9 mouse cellular contexts compared by ENCODE assay signal in genomic region chr11:120256981-120257820, GRCm38 (mm10). TPM values are rescaled to one million over a fixed set of nuclear protein-coding genes. Genes with fewer than 3 reads are reported as not detected.
A peak's percentile ranks its signal among the peaks of the same experiment; 100 is the strongest.
DNase-seq lines count a peak whose midpoint lies in the region; ATAC-seq and TF ChIP-seq lines count a peak whose summit lies in the region.
"Had no signal": no experiment of that assay in that cellular context is flagged by ENCODE, and none has a peak within 500 bp of the region (broad histone marks: within the 10 kb centered on the region; RNA-seq: fewer than 3 reads in every experiment).

No protein-coding gene starts in this region.

- H3K9ac ChIP-seq in lung, embryonic 14.5 days: no peak overlapping the region
- peak overlapping the region; percentile 1; the same call in 1 of the 2 replicates for H3K9ac ChIP-seq in hindbrain, embryonic 11.5 days (ENCODE audit: low read depth, low read length)

- 0 out of 2 replicates have a peak, but pooled peaks cover 13% of the 10 kb centered on the region for H3K36me3 ChIP-seq in lung, embryonic 14.5 days (ENCODE audit: insufficient read depth)
- H3K36me3 ChIP-seq in hindbrain, embryonic 11.5 days (ENCODE audit: control insufficient read depth, insufficient read depth, low read length): no peaks in the 10 kb centered on the region

- no peaks in the 10 kb centered on the region for H3K27me3 ChIP-seq in lung, embryonic 14.5 days (ENCODE audit: insufficient read depth, low read length)
- H3K27me3 ChIP-seq in hindbrain, embryonic 11.5 days (ENCODE audit: control insufficient read depth, insufficient read depth, low read length): no peaks in the 10 kb centered on the region

- H3K4me1 ChIP-seq in lung, embryonic 14.5 days (ENCODE audit: insufficient read depth): peaks cover 75% of the 10 kb centered on the region
- H3K4me1 ChIP-seq in hindbrain, embryonic 11.5 days (replicated peaks; ENCODE audit: control insufficient read depth, insufficient read depth, low read length): peaks cover 40% of the 10 kb centered on the region

- no peak overlapping the region for H3K4me2 ChIP-seq in lung, embryonic 14.5 days
- H3K4me2 ChIP-seq in hindbrain, embryonic 11.5 days (replicated peaks; ENCODE audit: low read depth, low read length): no peak overlapping the region
- H3K4me2 ChIP-seq: liver, embryonic 11.5 days had no signal

- no peak overlapping the region for H3K27ac ChIP-seq in lung, embryonic 14.5 days (ENCODE audit: low read depth)
- H3K27ac ChIP-seq in hindbrain, embryonic 11.5 days (ENCODE audit: low read depth, low read length): no peak overlapping the region

- no peaks in the 10 kb centered on the region for H3K9me3 ChIP-seq in lung, embryonic 14.5 days (ENCODE audit: low read depth, low read length)
- no peaks in the 10 kb centered on the region for H3K9me3 ChIP-seq in hindbrain, embryonic 11.5 days (ENCODE audit: control insufficient read depth, low read length)

- no peak for ATAC-seq in lung, embryonic 14.5 days (ENCODE audit: insufficient read depth)
- 0 out of 2 replicates have a peak, but pooled peaks have one; percentile 22 for ATAC-seq in hindbrain, embryonic 11.5 days (ENCODE audit: low FRiP score)
- no peak for ATAC-seq in granulocyte monocyte progenitor cell, adult 5-6 weeks (replicated peaks; ENCODE audit: poor library complexity, severe bottlenecking)

- DNase-seq in lung, embryonic 14.5 days: peak; percentile 29
- no peak for DNase-seq in lung, postnatal 25 days (ENCODE audit: low spot score)
- DNase-seq in adrenal gland, adult 18-20 months (ENCODE audit: low spot score in 2 of 2): peak; percentile 49 to 54
- peak; percentile 52 for DNase-seq in hindbrain, embryonic 11.5 days (ENCODE audit: low spot score)
- peak; percentile 51 to 70 for DNase-seq in natural killer cell, adult 2 months (ENCODE audit: low spot score in 2 of 2)
- no peak for DNase-seq in frontal cortex, postnatal 25 days (ENCODE audit: low spot score in 2 of 2)
- DNase-seq: kidney, postnatal 14 days had no signal

- TF ChIP-seq CTCF in lung, embryonic 14.5 days (IDR thresholded peaks at IDR 0.05; ENCODE audit: low read depth): no peak

- H3K4me3 ChIP-seq in lung, embryonic 14.5 days (ENCODE audit: low read depth, low read length): no peak overlapping the region
- no peak overlapping the region for H3K4me3 ChIP-seq in hindbrain, embryonic 11.5 days (ENCODE audit: low read depth, low read length)

- 66% methylated on average over 10 of the region's 10 CpGs for WGBS in lung, embryonic 14.5 days
- 51% methylated on average over 10 of the region's 10 CpGs for WGBS in hindbrain, embryonic 11.5 days

RNA-seq across cellular contexts. Expression of gene Bahcc1, which starts 24.5 kb away (rescaled TPM):
- 14.3 and 15.6 TPM in 2 replicates for polyA plus RNA-seq in lung, embryonic 14.5 days (2014; fragmentation: Nextera tagmentation; extraction: Ambion mirVana)
- total RNA-seq in adrenal gland, adult 18-20 months (2021): 1 to 10 TPM; 7.8 to 8.9 TPM
- polyA plus RNA-seq in hindbrain, embryonic 11.5 days (2014; fragmentation: Nextera tagmentation; extraction: Ambion mirVana): 18.1 and 23.1 TPM in 2 replicates
- 22.5 and 22.9 TPM in 2 replicates for total RNA-seq in granulocyte monocyte progenitor cell, adult 5-6 weeks (2014; fragmentation: Nextera tagmentation)
- 4.7 and 5.9 TPM in 2 replicates for total RNA-seq in granulocyte monocyte progenitor cell, adult 5-6 weeks (2017)

Comparison
In these comparisons a context has a peak if more than half of its experiments do, and no peak if none do; other contexts are left out.
1. DNase-seq: peak in lung, embryonic 14.5 days (single experiment), adrenal gland, adult 18-20 months (2 of 2), hindbrain, embryonic 11.5 days (single experiment) and natural killer cell, adult 2 months (2 of 2); none in lung, postnatal 25 days (single experiment) and frontal cortex, postnatal 25 days (0 of 2).